Mouse (Mus musculus) liver, embryonic 11.5 days (tissue): ENCODE measurements around the gene Sorl1. TPM values are rescaled to one million over a fixed set of nuclear protein-coding genes. Genes with fewer than 3 reads are reported as not detected.

Experiments
- ATAC-seq: fragments of 200-750 bp; cut with Nextera tagmentation; replicated peaks from 2 replicates; pipeline ENCODE4 v1.8.0; 2017; ENCODE audit warnings: moderate number of reproducible peaks, mild to moderate bottlenecking, moderate TSS enrichment, moderate library complexity; ENCODE audit not compliant: low FRiP score
- DNase-seq: peaks from one replicate; pipeline ENCODE4 v3.0.0-alpha.2; 2017; ENCODE audit warnings: low spot score
- H3K27ac ChIP-seq: fragments of 300-500 bp; sonication (generic); 2 replicates; pipeline ENCODE4 v1.5.1; 2014; ENCODE audit warnings: mild to moderate bottlenecking, low read depth, low read length, control low read depth
- H3K27me3 ChIP-seq: fragments of 300-500 bp; sonication (generic); replicated peaks from 2 replicates; pipeline ENCODE4 v1.6.1; 2014; ENCODE audit warnings: low read length, mixed read lengths; ENCODE audit not compliant: control insufficient read depth, insufficient read depth
- H3K36me3 ChIP-seq: fragments of 300-500 bp; sonication (generic); 2 replicates; pipeline ENCODE4 v1.6.1; 2014; ENCODE audit warnings: mild to moderate bottlenecking, low read length, moderate library complexity, mixed read lengths; ENCODE audit not compliant: control insufficient read depth, insufficient read depth
- H3K4me1 ChIP-seq: fragments of 300-500 bp; sonication (generic); replicated peaks from 2 replicates; pipeline ENCODE4 v1.6.1; 2014; ENCODE audit warnings: low read length, mixed read lengths; ENCODE audit not compliant: control insufficient read depth, insufficient read depth
- H3K4me2 ChIP-seq: fragments of 300-500 bp; sonication (generic); 2 replicates; pipeline ENCODE4 v1.6.1; 2014; ENCODE audit warnings: mild to moderate bottlenecking, control low read depth, moderate library complexity
- H3K4me3 ChIP-seq: fragments of 300-500 bp; sonication (generic); 2 replicates; pipeline ENCODE4 v1.5.1; 2014; ENCODE audit warnings: low read depth, low read length, control low read depth
- H3K9ac ChIP-seq: fragments of 300-500 bp; sonication (generic); 2 replicates; pipeline ENCODE4 v1.6.1; 2014; ENCODE audit warnings: low read depth, low read length, control low read depth
- H3K9me3 ChIP-seq: fragments of 300-500 bp; sonication (generic); 2 replicates; pipeline ENCODE4 v1.6.1; 2016; ENCODE audit warnings: low read length, inconsistent platforms, mixed read lengths; ENCODE audit not compliant: control insufficient read depth
- WGBS: fragments of 180-500 bp; shearing (Covaris S2); extraction: QIAGEN DNeasy Blood & Tissue Kit; methylation state at CpG from one replicate; pipeline ENCODE4 v1.1.7; 2014; 5-methylcytosine and 5-hydroxymethylcytosine counted together
- polyA plus RNA-seq: library from polyadenylated mRNA; unstranded; fragments of >200 nt; fragmentation: Nextera tagmentation; extraction: Ambion mirVana; gene quantifications from 2 replicates; pipeline ENCODE4 v1.2.1, GENCODE M21; 2014

Gene Sorl1
- polyA plus RNA-seq, 1 experiment from 2014 or later = 1.8 TPM

DNA sequence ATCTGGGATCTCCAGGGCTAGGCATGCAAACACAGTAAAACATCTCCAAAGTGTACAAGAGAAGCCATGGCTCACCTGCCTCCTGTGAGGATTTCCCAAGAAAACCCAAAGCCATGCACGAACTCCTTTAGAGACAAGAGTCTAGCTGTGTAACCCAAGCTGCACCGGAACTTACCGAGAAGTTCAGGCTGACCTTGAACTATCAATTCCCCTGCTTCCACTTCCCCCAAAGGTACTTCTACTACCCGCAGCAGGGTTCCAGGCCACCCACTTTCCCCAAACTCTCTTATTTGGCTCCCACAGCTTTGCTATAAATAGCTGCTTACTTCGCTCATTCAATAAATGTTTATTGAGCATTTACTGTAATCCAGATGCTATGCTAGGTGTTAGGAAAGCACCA lies 10.8 kb downstream of the Sorl1 start:
- Histone ChIP-seq H3K4me3 (no peak overlapping the region), H3K4me1 (peaks cover 2% of the 10 kb centered on the region; the same call in 1 of the 2 replicates)
- ATAC-seq = no peak

DNA sequence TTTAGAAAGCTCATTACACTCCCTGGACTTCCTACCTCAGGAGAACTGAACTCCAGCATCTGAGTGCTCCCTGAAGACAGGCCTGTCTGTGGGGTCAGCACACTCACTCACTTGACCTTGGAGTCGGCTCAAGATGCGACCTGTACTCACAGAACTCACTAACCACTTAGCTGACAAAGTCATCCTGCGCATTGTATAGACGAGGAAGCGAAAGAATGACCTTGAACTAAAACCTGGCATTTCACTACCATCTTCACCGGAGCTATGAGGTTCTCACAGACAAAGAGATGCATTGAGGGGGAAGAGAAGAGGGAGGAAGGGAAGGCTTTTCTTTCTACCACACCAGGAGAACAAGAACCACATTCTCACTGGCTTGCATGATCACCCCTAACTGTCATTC lies 11.4 kb downstream of the Sorl1 start:
- Histone ChIP-seq H3K4me3 (no peak overlapping the region), H3K9ac (no peak overlapping the region), H3K4me1 (peaks cover 2% of the 10 kb centered on the region; the same call in 1 of the 2 replicates), H3K4me2 (no peak overlapping the region), H3K9me3 (no peaks in the 10 kb centered on the region), H3K27me3 (no peaks in the 10 kb centered on the region), H3K36me3 (no peaks in the 10 kb centered on the region), H3K27ac (no peak overlapping the region)
- WGBS = 80% methylated on average over 6 of the region's 6 CpGs
- DNase-seq (no peak), ATAC-seq (no peak)

More for the DNA sequence above, 10.8 kb downstream of the Sorl1 start:
- no peak overlapping the region for H3K27ac ChIP-seq
- no peak overlapping the region for H3K4me2 ChIP-seq
- no peak for DNase-seq
- H3K9ac ChIP-seq = no peak overlapping the region
- no peaks in the 10 kb centered on the region for H3K9me3 ChIP-seq
- 83% methylated on average over 5 of the region's 5 CpGs for WGBS
- H3K36me3 ChIP-seq = no peaks in the 10 kb centered on the region
- no peaks in the 10 kb centered on the region for H3K27me3 ChIP-seq

DNA sequence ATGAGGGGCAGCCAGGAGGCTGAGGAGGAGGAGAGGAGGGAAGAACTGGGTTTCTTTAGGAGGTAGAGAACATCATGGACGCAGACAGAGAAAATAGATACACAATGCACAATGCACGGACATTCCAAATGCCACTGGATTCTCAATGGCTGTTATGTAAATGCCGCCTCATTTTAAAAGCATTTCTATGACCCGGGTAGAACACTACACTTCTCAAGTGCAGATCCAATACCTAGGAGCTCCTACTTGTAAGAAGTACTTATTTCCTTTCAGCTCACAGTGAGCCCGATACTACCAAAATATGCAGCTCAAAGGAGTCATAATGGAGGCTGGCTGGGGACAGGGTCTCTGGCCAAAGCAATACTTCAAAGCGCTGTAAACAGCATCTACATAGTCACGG lies 12.8 kb downstream of the Sorl1 start:
- H3K4me1 ChIP-seq = peaks cover 2% of the 10 kb centered on the region; the same call in 1 of the 2 replicates
- WGBS = 87% methylated on average over 7 of the region's 7 CpGs
- no peak overlapping the region for H3K4me3 ChIP-seq
- H3K9me3 ChIP-seq = no peaks in the 10 kb centered on the region
- no peak overlapping the region for H3K27ac ChIP-seq
- H3K27me3 ChIP-seq = no peaks in the 10 kb centered on the region
- H3K4me2 ChIP-seq = no peak overlapping the region
- H3K9ac ChIP-seq = no peak overlapping the region
- no peaks in the 10 kb centered on the region for H3K36me3 ChIP-seq
- ATAC-seq = no peak
- DNase-seq = no peak

DNA sequence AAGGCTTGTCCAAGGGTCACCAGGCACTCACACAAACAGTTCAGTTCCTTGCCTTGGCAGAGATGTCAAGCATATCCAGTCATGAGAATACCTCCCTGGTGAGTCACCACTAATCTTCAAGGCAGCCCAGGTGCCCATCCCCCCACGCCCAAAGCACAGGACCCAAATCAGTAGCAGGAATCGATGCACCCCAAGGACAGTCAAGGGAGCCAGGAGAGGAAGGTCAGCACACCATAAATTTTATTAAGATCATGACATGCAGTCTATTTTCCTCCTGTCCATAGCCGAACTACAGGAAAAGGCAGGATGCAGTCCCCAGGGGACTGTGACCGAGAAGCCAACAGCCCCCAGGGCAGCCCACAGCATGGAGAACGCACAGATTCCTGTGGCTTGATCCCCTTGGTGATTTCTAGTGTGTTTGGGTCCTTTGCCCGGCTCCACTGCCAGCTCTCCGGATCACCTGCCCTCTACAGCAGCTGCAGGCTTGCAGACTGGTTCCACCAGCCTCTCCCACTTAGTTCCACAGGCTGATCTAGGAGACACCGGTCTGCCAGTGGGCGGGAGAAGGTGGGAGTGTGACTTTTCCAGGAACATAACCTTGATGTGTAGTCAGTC lies 14.2 kb downstream of the Sorl1 start:
- DNase-seq = no peak
- Histone ChIP-seq H3K27me3 (no peaks in the 10 kb centered on the region), H3K4me2 (no peak overlapping the region), H3K9me3 (no peaks in the 10 kb centered on the region), H3K36me3 (no peaks in the 10 kb centered on the region), H3K4me1 (peaks cover 2% of the 10 kb centered on the region; the same call in 1 of the 2 replicates), H3K4me3 (no peak overlapping the region), H3K9ac (no peak overlapping the region), H3K27ac (no peak overlapping the region)
- 50% methylated on average over 9 of the region's 9 CpGs for WGBS
- no peak for ATAC-seq

DNA sequence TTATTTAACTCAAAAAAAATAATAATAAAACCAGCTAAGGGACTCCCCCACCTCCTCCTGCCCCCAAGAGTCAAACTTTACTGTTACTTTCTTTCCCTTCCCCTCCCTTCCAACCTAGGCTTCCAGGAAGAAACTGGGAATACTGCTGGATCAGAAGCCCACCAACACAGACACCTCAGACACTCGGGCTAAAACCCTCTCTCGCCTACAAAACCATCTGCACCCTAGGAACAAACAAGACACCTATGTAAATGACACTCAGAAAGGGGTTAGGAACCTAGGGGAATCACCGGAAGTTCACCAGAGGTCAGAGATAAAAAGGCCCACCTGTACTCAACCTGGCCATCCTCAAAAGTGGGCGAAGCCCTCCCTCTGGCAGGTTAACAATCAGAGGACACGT lies 15.0 kb downstream of the Sorl1 start:
- Histone ChIP-seq H3K36me3 (no peaks in the 10 kb centered on the region), H3K4me3 (no peak overlapping the region), H3K4me2 (no peak overlapping the region), H3K9ac (no peak overlapping the region), H3K9me3 (no peaks in the 10 kb centered on the region), H3K27ac (no peak overlapping the region), H3K4me1 (peaks cover 2% of the 10 kb centered on the region; the same call in 1 of the 2 replicates), H3K27me3 (no peaks in the 10 kb centered on the region)
- ATAC-seq (no peak), DNase-seq (no peak)
- 53% methylated on average over 5 of the region's 5 CpGs for WGBS

DNA sequence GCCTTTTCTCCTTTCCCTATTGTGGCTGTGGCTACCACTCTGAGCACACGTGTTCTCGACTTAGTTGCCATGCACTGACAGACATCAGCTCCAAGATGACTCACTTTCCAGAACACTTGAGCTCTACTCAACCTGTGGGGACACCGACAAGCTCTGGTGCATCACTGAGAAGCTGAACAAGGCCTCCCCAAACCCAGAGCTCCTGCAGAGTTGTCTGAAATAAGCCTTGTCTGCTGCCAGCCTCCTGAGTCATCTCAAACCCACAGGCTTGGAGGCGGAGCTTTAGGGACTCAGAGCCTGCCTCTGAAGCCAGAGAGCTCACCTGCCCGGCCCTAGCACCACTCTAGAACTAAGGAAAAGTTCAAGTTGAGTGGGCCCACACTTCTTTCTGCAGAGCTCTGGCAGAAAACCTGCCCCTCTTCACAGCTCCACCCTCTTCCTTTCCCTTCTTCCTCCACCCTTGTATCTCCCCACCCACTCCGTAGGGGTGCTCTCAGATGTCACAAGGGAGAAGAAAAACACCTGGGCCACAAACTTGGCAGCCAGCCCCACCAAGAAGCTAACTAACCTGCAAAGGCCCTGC lies 15.6 kb downstream of the Sorl1 start:
- H3K4me1 ChIP-seq = peaks cover 2% of the 10 kb centered on the region; the same call in 1 of the 2 replicates

DNA sequence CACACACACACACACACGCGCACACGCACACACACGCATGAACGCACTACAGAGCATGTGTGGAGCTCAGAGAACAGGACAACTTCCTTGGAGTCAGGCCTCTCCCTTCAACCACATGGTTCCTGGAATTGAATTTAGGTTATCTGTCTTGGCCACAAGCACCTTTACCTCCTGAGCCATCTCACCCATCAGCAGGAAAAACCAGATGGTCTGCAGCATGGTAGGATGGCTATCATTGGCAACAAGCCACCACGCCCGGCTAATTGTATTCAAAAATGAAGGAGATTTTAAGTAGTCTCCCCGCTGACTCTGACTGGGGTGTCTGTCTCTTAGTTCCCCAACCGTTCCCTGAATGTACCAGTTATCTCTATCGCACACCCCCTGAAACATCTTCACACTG lies 17.0 kb downstream of the Sorl1 start:
- no peaks in the 10 kb centered on the region for H3K9me3 ChIP-seq
- 87% methylated on average over 10 of the region's 10 CpGs for WGBS
- peaks cover 2% of the 10 kb centered on the region; the same call in 1 of the 2 replicates for H3K4me1 ChIP-seq
- H3K36me3 ChIP-seq = no peaks in the 10 kb centered on the region
- no peak overlapping the region for H3K27ac ChIP-seq
- ATAC-seq (no peak), DNase-seq (no peak)
- H3K27me3 ChIP-seq = no peaks in the 10 kb centered on the region
- H3K9ac ChIP-seq = no peak overlapping the region
- no peak overlapping the region for H3K4me3 ChIP-seq
- no peak overlapping the region for H3K4me2 ChIP-seq

More for the DNA sequence above, 15.6 kb downstream of the Sorl1 start:
- Histone ChIP-seq H3K27ac (no peak overlapping the region), H3K9me3 (no peaks in the 10 kb centered on the region), H3K9ac (no peak overlapping the region), H3K4me3 (no peak overlapping the region), H3K27me3 (no peaks in the 10 kb centered on the region), H3K36me3 (no peaks in the 10 kb centered on the region), H3K4me2 (no peak overlapping the region)
- WGBS = 45% methylated on average over 6 of the region's 6 CpGs
- no peak for DNase-seq
- no peak for ATAC-seq

DNA sequence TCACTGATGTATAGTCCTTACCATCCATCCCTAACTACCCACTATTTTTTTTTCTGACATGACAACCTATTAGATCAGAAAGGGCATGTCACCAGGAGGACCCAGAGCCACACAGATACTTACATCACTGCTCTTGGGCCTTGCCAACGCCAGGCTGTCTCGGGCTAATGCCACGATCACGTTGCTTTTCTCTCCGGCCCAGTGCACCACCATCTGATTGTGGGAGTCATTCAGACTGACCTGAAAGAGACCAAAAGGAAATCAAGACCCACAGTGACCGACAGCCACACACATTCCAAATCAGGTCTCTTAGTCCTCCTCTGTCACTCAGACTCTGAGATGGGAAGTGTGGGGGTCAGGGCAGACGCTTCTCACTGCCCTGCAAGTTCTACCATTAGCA lies 17.8 kb downstream of the Sorl1 start:
- Histone ChIP-seq H3K27ac (no peak overlapping the region), H3K27me3 (no peaks in the 10 kb centered on the region), H3K9ac (no peak overlapping the region), H3K36me3 (no peaks in the 10 kb centered on the region), H3K9me3 (no peaks in the 10 kb centered on the region), H3K4me2 (no peak overlapping the region), H3K4me1 (peaks cover 2% of the 10 kb centered on the region; the same call in 1 of the 2 replicates), H3K4me3 (no peak overlapping the region)
- 81% methylated on average over 7 of the region's 7 CpGs for WGBS
- ATAC-seq = no peak
- no peak for DNase-seq

DNA sequence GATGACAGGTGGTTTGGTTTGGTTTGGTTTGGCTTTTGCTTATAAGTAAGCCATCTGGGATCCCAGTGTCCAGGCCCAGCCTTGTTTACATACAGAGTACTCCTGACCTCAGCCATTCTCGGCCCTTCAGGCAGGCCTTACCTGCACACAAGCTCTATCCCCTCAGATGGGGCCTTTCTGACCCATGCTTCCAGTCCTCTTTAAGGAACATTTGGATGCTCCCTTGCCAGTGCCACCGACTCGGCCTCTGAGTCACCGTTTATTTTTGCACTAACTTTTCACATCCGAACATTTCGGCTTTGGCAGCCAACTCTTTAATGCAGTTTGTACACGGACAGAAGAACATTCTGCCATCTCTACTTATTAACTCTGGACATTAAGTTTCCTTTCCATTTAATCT lies 20.6 kb downstream of the Sorl1 start:
- H3K4me2 ChIP-seq = no peak overlapping the region
- 83% methylated on average over 7 of the region's 7 CpGs for WGBS
- H3K27ac ChIP-seq = no peak overlapping the region
- no peaks in the 10 kb centered on the region for H3K4me1 ChIP-seq
- no peak overlapping the region for H3K4me3 ChIP-seq
- H3K9me3 ChIP-seq = no peaks in the 10 kb centered on the region
- no peaks in the 10 kb centered on the region for H3K27me3 ChIP-seq
- DNase-seq (no peak), ATAC-seq (no peak)
- H3K9ac ChIP-seq = no peak overlapping the region
- H3K36me3 ChIP-seq = no peaks in the 10 kb centered on the region
